Mouse (Mus musculus) heart, embryonic 16.5 days (tissue): Measurements from ENCODE around the gene Tmem132b. TPM values are rescaled to one million over a fixed set of nuclear protein-coding genes. Genes with fewer than 3 reads are reported as not detected.
"Not testable (repeated sequence)": the region's sequence is repeated elsewhere in the genome, so short reads cannot be mapped to it uniquely, and the experiment has no call there.

Experiments used
- ATAC-seq: fragments of 200-750 bp; cut with Nextera tagmentation; replicated peaks from 2 replicates; pipeline ENCODE4 v1.8.0; 2017; ENCODE audit warnings: moderate number of reproducible peaks; ENCODE audit not compliant: insufficient read depth, low FRiP score; ENCODE audit errors: extremely low read depth
- H3K27ac ChIP-seq: fragments of 300-500 bp; sonication (generic); 2 replicates; pipeline ENCODE4 v1.5.1; 2014; ENCODE audit warnings: mild to moderate bottlenecking, low read length, control low read depth, moderate library complexity
- H3K27me3 ChIP-seq: fragments of 300-500 bp; sonication (generic); 2 replicates; pipeline ENCODE4 v1.6.1; 2014; ENCODE audit warnings: low read length, mixed read lengths; ENCODE audit not compliant: control insufficient read depth, insufficient read depth
- H3K36me3 ChIP-seq: fragments of 300-500 bp; sonication (generic); 2 replicates; pipeline ENCODE4 v1.6.1; 2014; ENCODE audit not compliant: control insufficient read depth, insufficient read depth
- H3K4me1 ChIP-seq: fragments of 300-500 bp; sonication (generic); 2 replicates; pipeline ENCODE4 v1.6.1; 2014; ENCODE audit warnings: low read length, mixed read lengths; ENCODE audit not compliant: control insufficient read depth, insufficient read depth
- H3K4me2 ChIP-seq: fragments of 300-500 bp; sonication (generic); 2 replicates; pipeline ENCODE4 v1.6.1; 2014; ENCODE audit warnings: low read depth, mild to moderate bottlenecking, control low read depth, low read length
- H3K4me3 ChIP-seq: fragments of 300-500 bp; sonication (generic); 2 replicates; pipeline ENCODE4 v1.5.1; 2014; ENCODE audit warnings: mild to moderate bottlenecking, control low read depth, low read length
- H3K9ac ChIP-seq: fragments of 300-500 bp; sonication (generic); 2 replicates; pipeline ENCODE4 v1.6.1; 2014; ENCODE audit warnings: low read length, control low read depth
- H3K9me3 ChIP-seq: fragments of 300-500 bp; sonication (generic); replicated peaks from 2 replicates; pipeline ENCODE4 v1.6.1; 2016; ENCODE audit warnings: low read length; ENCODE audit not compliant: control insufficient read depth
- WGBS: fragments of 180-500 bp; shearing (Covaris S2); extraction: QIAGEN DNeasy Blood & Tissue Kit; methylation state at CpG from one replicate; pipeline ENCODE4 v1.1.7; 2014; 5-methylcytosine and 5-hydroxymethylcytosine counted together
- polyA plus RNA-seq: library from polyadenylated mRNA; unstranded; fragments of >200 nt; fragmentation: Nextera tagmentation; extraction: Ambion mirVana; gene quantifications from 2 replicates; pipeline ENCODE4 v1.2.1, GENCODE M21; 2015

Tmem132b gene
- 0.01 TPM in 1 of 2 replicates, not detected in the other for polyA plus RNA-seq

DNA sequence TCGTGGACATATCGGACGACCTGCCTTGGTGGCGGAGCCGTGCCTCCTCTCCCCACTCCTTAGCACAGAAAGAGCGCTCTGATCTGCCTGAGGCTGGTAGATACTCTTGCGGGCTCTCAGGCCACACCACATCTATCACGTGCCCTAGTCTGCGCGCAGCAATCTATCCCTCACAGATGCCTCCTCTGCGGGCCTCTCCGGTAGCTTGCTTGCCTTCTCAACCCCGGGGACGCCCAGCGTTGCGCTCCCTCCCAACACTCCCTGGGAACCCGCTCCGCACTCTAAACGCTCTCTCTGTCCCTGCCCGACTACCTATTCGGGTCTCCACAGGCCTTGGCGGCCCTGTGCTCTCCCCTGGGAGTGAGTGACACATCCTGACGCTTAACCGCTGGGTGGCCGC, at the start of gene Tmem132b:
Gene Tmem132b (plus strand): TSS at position 141 of the 400 bp plus-strand sequence.
- Histone ChIP-seq H3K4me2 (peak within 1 kb of the TSS; percentile 77), H3K9me3 (peaks cover 2% of the 10 kb centered on the region; the same call in 1 of the 2 replicates), H3K9ac (peak within 1 kb of the TSS; percentile 42), H3K4me3 (peak within 1 kb of the TSS; percentile 54), H3K27ac (no peak within 1 kb of the TSS), H3K36me3 (no peaks in the 10 kb centered on the region), H3K27me3 (peaks cover 80% of the 10 kb centered on the region), H3K4me1 (peaks cover 4% of the 10 kb centered on the region; the same call in 1 of the 2 replicates)
- peak; percentile 25; the same call in 1 of the 2 replicates for ATAC-seq
- WGBS: 1% methylated on average over 24 of the region's 25 CpGs

DNA sequence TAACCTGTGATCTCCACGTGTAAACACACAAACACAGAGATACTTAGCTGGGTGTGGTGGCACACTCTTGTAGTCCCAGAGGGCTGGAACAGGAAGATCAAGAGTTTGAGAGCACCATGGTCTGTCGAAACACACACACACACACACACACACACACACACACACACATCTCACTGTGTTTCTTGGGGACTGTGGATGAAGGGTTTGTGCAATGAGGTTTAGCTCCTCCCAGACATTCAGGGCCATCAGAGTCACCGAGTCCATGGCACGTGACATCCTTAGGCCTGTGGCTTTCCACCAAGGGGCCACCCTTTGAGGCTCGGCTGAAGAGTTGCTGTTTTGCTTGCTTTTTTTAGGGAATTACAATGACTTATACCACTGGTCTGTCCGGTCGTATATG, 49.1 kb upstream of the Tmem132b start:
- H3K4me2 ChIP-seq: no peak overlapping the region
- H3K9me3 ChIP-seq: no peaks in the 10 kb centered on the region
- WGBS: 88% methylated on average over 7 of the region's 7 CpGs
- no peak overlapping the region for H3K4me3 ChIP-seq
- no peak for ATAC-seq
- H3K27me3 ChIP-seq: no peaks in the 10 kb centered on the region
- H3K36me3 ChIP-seq: peaks cover 9% of the 10 kb centered on the region; the same call in 1 of the 2 replicates
- no peak overlapping the region for H3K27ac ChIP-seq
- no peak overlapping the region for H3K9ac ChIP-seq
- H3K4me1 ChIP-seq: no peaks in the 10 kb centered on the region

DNA sequence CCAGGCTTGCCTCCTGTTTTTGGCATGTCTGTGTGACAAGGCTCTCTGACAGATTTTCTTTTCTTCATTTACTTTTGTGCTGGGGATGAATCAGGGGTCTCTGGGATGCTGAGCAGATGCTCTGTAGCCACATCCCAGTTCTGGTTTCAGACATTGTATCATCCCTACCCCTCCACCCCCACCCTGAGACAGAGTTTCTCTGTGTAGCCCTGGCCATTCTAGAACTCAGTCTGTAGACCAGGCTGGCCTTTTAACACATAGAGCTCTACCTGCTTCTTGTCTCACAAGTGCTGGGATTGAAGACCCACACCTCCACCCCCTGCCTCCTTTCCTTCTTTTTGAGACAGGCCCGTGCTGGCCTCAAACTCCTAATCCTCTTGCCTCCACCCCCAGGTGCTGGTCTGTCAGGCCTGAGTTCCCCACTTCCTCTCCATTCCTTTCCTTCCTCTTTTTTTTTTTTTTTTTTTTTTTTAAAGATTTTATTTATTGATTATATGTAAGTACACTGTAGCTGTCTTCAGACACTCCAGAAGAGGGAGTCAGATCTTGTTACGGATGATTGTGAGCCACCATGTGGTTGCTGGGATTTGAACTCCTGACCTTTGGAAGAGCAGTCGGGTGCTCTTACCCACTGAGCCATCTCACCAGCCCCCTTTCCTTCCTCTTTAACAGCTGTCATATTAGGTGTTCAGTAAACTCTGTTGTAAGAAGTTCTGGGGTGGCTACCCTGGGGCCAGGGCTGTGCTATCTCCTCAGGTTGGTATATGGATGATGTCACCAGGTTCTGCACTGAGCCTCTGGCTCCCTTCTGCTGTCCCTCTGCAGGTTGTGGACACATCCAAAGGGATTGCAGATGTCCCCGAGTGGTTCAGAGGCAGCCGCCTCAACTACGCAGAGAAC, 47.6 kb upstream of the Tmem132b start:
- no peak for ATAC-seq
- 73% methylated on average over 5 of the region's 6 CpGs for WGBS

DNA sequence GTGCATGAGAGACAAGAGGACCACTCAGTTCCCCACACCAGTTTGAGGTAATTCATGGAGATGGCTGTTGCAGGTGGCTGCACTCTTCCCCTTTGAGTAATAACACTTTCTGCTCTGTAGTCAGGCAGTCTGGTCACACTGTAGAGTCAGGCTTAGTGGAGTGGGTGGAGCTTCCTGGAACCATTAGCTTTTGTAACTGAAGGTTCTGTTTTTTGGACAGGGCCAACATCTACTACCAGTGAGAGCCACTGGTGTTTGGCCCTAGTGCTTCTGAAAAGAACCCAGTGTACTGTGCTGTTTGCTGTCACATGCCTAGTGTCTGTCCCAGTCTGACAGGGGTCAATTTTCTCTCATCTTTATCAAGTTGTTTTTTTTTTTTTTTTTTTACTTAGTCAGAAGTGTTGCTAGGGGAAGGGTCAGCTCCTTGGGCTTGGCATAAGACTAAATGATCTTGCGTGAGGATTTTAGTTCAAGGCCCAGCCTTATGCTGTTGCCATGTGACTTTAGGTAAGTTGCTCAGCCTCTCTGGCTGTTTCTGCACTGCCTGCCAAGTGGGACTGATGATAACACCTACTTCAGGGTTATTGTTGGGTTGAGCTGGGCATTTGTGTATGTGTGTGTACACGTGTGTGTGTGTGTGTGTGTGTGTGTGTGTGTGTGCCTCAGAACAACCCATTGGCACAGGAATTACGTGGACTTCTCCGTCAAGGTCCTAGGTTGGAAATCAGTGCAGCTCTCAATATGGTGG, 46.4 kb upstream of the Tmem132b start:
- no peak for ATAC-seq
- Histone ChIP-seq H3K9ac (no peak overlapping the region), H3K4me1 (no peaks in the 10 kb centered on the region), H3K9me3 (no peaks in the 10 kb centered on the region), H3K4me3 (no peak overlapping the region), H3K27ac (no peak overlapping the region), H3K36me3 (peaks cover 9% of the 10 kb centered on the region; the same call in 1 of the 2 replicates), H3K27me3 (no peaks in the 10 kb centered on the region), H3K4me2 (no peak overlapping the region)
- WGBS: 81% methylated on average over 4 of the region's 4 CpGs

More for the DNA sequence above, 47.6 kb upstream of the Tmem132b start:
- Histone ChIP-seq H3K9me3 (no peaks in the 10 kb centered on the region), H3K27me3 (no peaks in the 10 kb centered on the region), H3K9ac (no peak overlapping the region), H3K27ac (no peak overlapping the region), H3K36me3 (peaks cover 9% of the 10 kb centered on the region; the same call in 1 of the 2 replicates), H3K4me2 (no peak overlapping the region), H3K4me3 (no peak overlapping the region), H3K4me1 (no peaks in the 10 kb centered on the region)

DNA sequence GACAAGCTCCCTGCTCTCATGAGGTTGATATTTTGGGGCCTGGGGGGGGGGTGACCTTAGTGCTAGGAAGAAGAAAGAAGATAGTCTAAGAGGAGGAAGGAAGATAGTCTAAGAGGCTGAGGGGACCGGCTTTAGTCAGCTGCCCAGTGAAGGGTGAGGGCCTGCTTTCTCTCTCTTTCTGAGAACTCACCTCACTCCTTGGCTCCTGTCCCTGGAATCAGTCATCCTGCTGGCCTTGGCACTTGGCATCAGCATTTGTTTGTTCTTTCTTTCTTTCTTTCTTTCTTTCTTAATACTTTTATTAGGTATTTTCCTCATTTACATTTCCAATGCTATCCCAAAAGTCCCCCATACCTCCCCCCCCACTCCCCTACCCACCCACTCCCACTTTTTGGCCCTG, 45.5 kb upstream of the Tmem132b start:
- Histone ChIP-seq H3K4me1 (no peaks in the 10 kb centered on the region), H3K4me3 (no peak overlapping the region), H3K27ac (no peak overlapping the region), H3K4me2 (no peak overlapping the region), H3K9me3 (no peaks in the 10 kb centered on the region), H3K36me3 (peaks cover 9% of the 10 kb centered on the region; the same call in 1 of the 2 replicates), H3K9ac (no peak overlapping the region), H3K27me3 (no peaks in the 10 kb centered on the region)
- no peak for ATAC-seq
- 60% methylated on average over 1 of the region's 1 CpGs for WGBS

DNA sequence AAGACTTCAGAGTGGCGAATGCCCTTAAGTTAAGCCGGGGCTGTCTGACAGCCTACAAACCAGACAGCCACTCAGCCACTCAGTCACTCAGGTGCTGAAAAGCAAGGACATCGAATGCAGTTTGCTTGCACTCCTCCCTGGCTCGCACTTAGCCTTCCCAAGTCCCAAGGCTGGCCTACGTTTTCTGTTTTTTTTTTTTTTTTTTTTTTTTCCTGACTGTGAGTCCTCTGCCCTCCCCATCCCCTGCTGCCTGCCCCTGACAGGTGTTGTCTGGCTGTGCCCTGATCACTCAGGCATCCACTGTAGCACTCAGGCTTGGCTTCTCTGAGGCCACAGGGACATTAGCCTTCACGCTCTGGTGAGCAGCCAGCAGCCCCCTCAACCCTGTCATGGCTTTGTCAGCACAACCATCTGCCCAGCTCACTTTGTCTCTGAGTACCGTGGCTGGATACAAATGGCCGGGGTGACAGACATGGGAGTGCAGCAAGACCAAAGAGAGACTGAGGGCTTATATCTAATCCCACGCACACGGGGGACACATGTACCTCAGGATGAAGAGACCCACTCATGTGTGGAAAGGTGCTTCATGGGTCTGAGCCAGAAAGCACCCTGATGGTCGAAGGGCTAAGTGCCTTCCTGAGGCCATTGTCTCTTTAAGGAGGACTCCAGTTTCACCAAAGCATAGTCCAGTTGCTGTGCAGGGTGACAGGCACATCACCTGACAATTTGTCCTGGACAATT, 44.0 kb upstream of the Tmem132b start:
- Histone ChIP-seq H3K9ac (no peak overlapping the region), H3K4me1 (no peaks in the 10 kb centered on the region), H3K9me3 (no peaks in the 10 kb centered on the region), H3K4me3 (no peak overlapping the region), H3K27ac (no peak overlapping the region), H3K27me3 (no peaks in the 10 kb centered on the region), H3K4me2 (no peak overlapping the region), H3K36me3 (peaks cover 9% of the 10 kb centered on the region; the same call in 1 of the 2 replicates)
- 63% methylated on average over 11 of the region's 11 CpGs for WGBS
- no peak for ATAC-seq

DNA sequence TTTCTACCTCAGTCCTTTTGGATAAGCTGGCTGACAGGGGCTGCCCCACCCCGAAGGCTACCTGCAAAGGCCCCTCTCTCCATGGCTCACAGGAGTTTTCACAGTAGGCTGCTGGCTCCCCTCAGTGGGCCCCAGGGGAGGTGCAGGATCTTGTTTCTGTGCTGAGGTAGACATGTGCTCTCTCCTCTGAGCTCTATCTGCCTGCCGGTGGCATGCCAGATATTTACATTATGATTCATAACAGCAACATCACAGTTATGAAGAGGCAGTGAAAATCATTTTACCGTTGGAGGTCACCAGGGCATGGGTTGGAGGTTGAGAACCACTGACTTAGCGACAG, 43.5 kb upstream of the Tmem132b start:
- H3K27ac ChIP-seq: no peak overlapping the region
- ATAC-seq: no peak
- no peak overlapping the region for H3K4me3 ChIP-seq
- H3K4me1 ChIP-seq: no peaks in the 10 kb centered on the region
- H3K27me3 ChIP-seq: no peaks in the 10 kb centered on the region
- H3K9ac ChIP-seq: no peak overlapping the region
- H3K4me2 ChIP-seq: no peak overlapping the region
- H3K36me3 ChIP-seq: peaks cover 3% of the 10 kb centered on the region; the same call in 1 of the 2 replicates
- H3K9me3 ChIP-seq: no peaks in the 10 kb centered on the region
- WGBS: 45% methylated on average over 4 of the region's 4 CpGs

DNA sequence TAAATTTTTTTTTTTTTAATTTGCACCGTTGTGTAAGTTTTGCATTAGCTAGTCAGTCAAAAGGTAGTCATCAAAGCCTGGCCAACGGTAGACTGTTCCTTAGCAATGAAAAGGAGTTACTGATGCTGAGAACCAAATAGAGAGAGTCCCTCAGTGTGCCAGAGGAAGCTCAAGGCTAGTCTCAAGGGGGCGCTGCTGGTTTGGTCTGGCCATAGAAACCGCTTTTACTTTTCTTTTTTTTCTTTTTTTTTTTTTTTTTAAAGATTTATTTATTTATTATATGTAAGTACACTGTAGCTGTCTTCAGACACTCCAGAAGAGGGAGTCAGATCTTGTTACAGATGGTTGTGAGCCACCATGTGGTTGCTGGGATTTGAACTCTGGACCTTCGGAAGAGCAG, 42.6 kb upstream of the Tmem132b start:
- not testable (repeated sequence) for H3K27me3 ChIP-seq, H3K9me3 ChIP-seq, ATAC-seq, H3K36me3 ChIP-seq, H3K9ac ChIP-seq, H3K4me3 ChIP-seq, H3K4me1 ChIP-seq, H3K4me2 ChIP-seq, H3K27ac ChIP-seq
- WGBS: 91% methylated on average over 5 of the region's 5 CpGs
